Mouse (Mus musculus): ENCODE measurements around the gene Clock. TPM values are rescaled to one million over a fixed set of nuclear protein-coding genes. Genes with fewer than 3 reads are reported as not detected.

Clock gene
- polyA plus RNA-seq, 1 experiment from 2014 or later = 19.4 TPM

- no peaks in the 10 kb centered on the region for H3K4me1 ChIP-seq (replicated peaks; ENCODE audit: control insufficient read depth, insufficient read depth, low read length)
- no peak overlapping the region for H3K9ac ChIP-seq (ENCODE audit: low read length)
- no peak overlapping the region for H3K4me3 ChIP-seq (ENCODE audit: low read depth, low read length)
- ATAC-seq (replicated peaks; ENCODE audit: low FRiP score, low TSS enrichment, low read depth) = no peak
- H3K27ac ChIP-seq (ENCODE audit: low read depth) = no peak overlapping the region
- peaks cover 26% of the 10 kb centered on the region for H3K36me3 ChIP-seq (ENCODE audit: control insufficient read depth, insufficient read depth, low read length)
- WGBS = 90% methylated on average over 3 of the region's 3 CpGs
- H3K4me2 ChIP-seq (ENCODE audit: low read length) = no peak overlapping the region
- H3K27me3 ChIP-seq (replicated peaks; ENCODE audit: control insufficient read depth, insufficient read depth, low read length) = no peaks in the 10 kb centered on the region
- no peaks in the 10 kb centered on the region for H3K9me3 ChIP-seq (ENCODE audit: control insufficient read depth, low read length)
- no peak for DNase-seq (ENCODE audit: low spot score)
These were observed 59.2 kb downstream of the Clock start for GRCm38 (mm10) chr5:76245419-76245818.

- Histone ChIP-seq H3K27ac (ENCODE audit: low read depth) (no peak overlapping the region), H3K9ac (ENCODE audit: low read length) (no peak overlapping the region), H3K9me3 (ENCODE audit: control insufficient read depth, low read length) (no peaks in the 10 kb centered on the region), H3K27me3 (replicated peaks; ENCODE audit: control insufficient read depth, insufficient read depth, low read length) (no peaks in the 10 kb centered on the region), H3K4me2 (ENCODE audit: low read length) (no peak overlapping the region), H3K36me3 (ENCODE audit: control insufficient read depth, insufficient read depth, low read length) (peaks cover 36% of the 10 kb centered on the region), H3K4me1 (replicated peaks; ENCODE audit: control insufficient read depth, insufficient read depth, low read length) (no peaks in the 10 kb centered on the region), H3K4me3 (ENCODE audit: low read depth, low read length) (no peak overlapping the region)
- DNase-seq (ENCODE audit: low spot score) = no peak
- 94% methylated on average over 10 of the region's 10 CpGs for WGBS
- ATAC-seq (replicated peaks; ENCODE audit: low FRiP score, low TSS enrichment, low read depth) = no peak
These were observed 60.2 kb downstream of the Clock start for GRCm38 (mm10) chr5:76244430-76244829.

DNA sequence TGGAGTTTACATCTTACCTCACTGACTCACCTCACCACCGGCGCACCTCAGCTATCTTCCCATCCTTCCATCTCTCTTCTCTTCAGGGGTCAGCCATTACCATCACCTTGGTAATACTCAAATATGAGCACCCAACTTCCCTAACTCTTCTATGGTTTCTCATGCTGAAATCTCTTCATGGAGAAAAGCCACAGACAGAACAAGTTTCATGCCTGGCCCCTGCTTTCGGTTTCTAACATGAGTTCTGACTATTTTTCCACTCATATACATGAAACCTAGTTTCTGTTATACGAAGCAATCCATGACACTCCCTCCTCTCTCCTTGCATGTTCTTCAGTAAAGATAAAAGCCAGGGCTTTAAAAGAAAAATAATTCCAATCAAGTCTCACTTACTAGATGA is 60.7 kb downstream of the Clock start:
- Histone ChIP-seq H3K4me2 (ENCODE audit: low read length) (no peak overlapping the region), H3K4me1 (replicated peaks; ENCODE audit: control insufficient read depth, insufficient read depth, low read length) (no peaks in the 10 kb centered on the region), H3K9ac (ENCODE audit: low read length) (no peak overlapping the region), H3K36me3 (ENCODE audit: control insufficient read depth, insufficient read depth, low read length) (peaks cover 41% of the 10 kb centered on the region), H3K27me3 (replicated peaks; ENCODE audit: control insufficient read depth, insufficient read depth, low read length) (no peaks in the 10 kb centered on the region), H3K9me3 (ENCODE audit: control insufficient read depth, low read length) (no peaks in the 10 kb centered on the region), H3K27ac (ENCODE audit: low read depth) (no peak overlapping the region), H3K4me3 (ENCODE audit: low read depth, low read length) (no peak overlapping the region)
- no peak for ATAC-seq (replicated peaks; ENCODE audit: low FRiP score, low TSS enrichment, low read depth)
- no peak for DNase-seq (ENCODE audit: low spot score)
- 95% methylated on average over 4 of the region's 4 CpGs for WGBS

DNA sequence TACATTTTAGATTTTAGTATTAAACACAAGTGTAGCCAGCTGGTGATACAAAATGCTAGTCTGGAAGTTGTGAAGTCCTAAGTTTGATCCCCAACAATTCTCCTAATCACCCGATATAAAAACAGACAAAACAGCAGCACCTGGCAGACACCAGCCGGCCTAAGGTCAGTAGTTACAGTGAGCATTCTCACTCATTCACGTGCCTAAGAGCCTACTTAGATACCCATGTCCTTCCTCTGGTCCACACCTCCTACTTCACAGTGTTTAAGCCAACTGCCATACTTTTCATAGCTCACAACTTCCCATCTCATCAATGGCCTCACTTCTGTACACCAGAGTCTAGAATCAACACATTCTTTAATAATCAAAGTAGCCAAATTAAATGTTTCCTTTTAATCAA is 61.3 kb downstream of the Clock start:
- Histone ChIP-seq H3K36me3 (ENCODE audit: control insufficient read depth, insufficient read depth, low read length) (peaks cover 43% of the 10 kb centered on the region), H3K4me3 (ENCODE audit: low read depth, low read length) (no peak overlapping the region), H3K9me3 (ENCODE audit: control insufficient read depth, low read length) (no peaks in the 10 kb centered on the region), H3K4me2 (ENCODE audit: low read length) (no peak overlapping the region), H3K4me1 (replicated peaks; ENCODE audit: control insufficient read depth, insufficient read depth, low read length) (no peaks in the 10 kb centered on the region), H3K9ac (ENCODE audit: low read length) (no peak overlapping the region), H3K27ac (ENCODE audit: low read depth) (no peak overlapping the region), H3K27me3 (replicated peaks; ENCODE audit: control insufficient read depth, insufficient read depth, low read length) (no peaks in the 10 kb centered on the region)
- ATAC-seq (replicated peaks; ENCODE audit: low FRiP score, low TSS enrichment, low read depth) (no peak), DNase-seq (ENCODE audit: low spot score) (no peak)
- WGBS = 84% methylated on average over 3 of the region's 3 CpGs

GRCm38 (mm10) chr5:76231171-76231855 is 73.3 kb downstream of the Clock start:
- Histone ChIP-seq H3K4me3 (ENCODE audit: low read depth, low read length) (no peak overlapping the region), H3K9ac (ENCODE audit: low read length) (no peak overlapping the region), H3K9me3 (ENCODE audit: control insufficient read depth, low read length) (no peaks in the 10 kb centered on the region), H3K4me2 (ENCODE audit: low read length) (no peak overlapping the region), H3K27me3 (replicated peaks; ENCODE audit: control insufficient read depth, insufficient read depth, low read length) (no peaks in the 10 kb centered on the region), H3K4me1 (replicated peaks; ENCODE audit: control insufficient read depth, insufficient read depth, low read length) (no peaks in the 10 kb centered on the region), H3K27ac (ENCODE audit: low read depth) (no peak overlapping the region), H3K36me3 (ENCODE audit: control insufficient read depth, insufficient read depth, low read length) (peaks cover 73% of the 10 kb centered on the region)
- ATAC-seq (replicated peaks; ENCODE audit: low FRiP score, low TSS enrichment, low read depth) = no peak
- 93% methylated on average over 13 of the region's 13 CpGs for WGBS
- no peak for DNase-seq (ENCODE audit: low spot score)

- Histone ChIP-seq H3K4me2 (ENCODE audit: low read length) (no peak overlapping the region), H3K27me3 (replicated peaks; ENCODE audit: control insufficient read depth, insufficient read depth, low read length) (no peaks in the 10 kb centered on the region), H3K36me3 (ENCODE audit: control insufficient read depth, insufficient read depth, low read length) (peaks cover 37% of the 10 kb centered on the region), H3K27ac (ENCODE audit: low read depth) (no peak overlapping the region), H3K9me3 (ENCODE audit: control insufficient read depth, low read length) (no peaks in the 10 kb centered on the region), H3K4me1 (replicated peaks; ENCODE audit: control insufficient read depth, insufficient read depth, low read length) (no peaks in the 10 kb centered on the region), H3K9ac (ENCODE audit: low read length) (no peak overlapping the region), H3K4me3 (ENCODE audit: low read depth, low read length) (no peak overlapping the region)
- ATAC-seq (replicated peaks; ENCODE audit: low FRiP score, low TSS enrichment, low read depth) = no peak
- 80% methylated on average over 6 of the region's 6 CpGs for WGBS
- no peak for DNase-seq (ENCODE audit: low spot score)
These were observed 87.9 kb downstream of the Clock start for GRCm38 (mm10) chr5:76216691-76217090.

- DNase-seq (ENCODE audit: low spot score) = no peak
- H3K4me3 ChIP-seq (ENCODE audit: low read depth, low read length) = no peak overlapping the region
- no peak overlapping the region for H3K4me2 ChIP-seq (ENCODE audit: low read length)
- no peak for ATAC-seq (replicated peaks; ENCODE audit: low FRiP score, low TSS enrichment, low read depth)
- H3K9ac ChIP-seq (ENCODE audit: low read length) = no peak overlapping the region
- 89% methylated on average over 5 of the region's 5 CpGs for WGBS
- no peaks in the 10 kb centered on the region for H3K27me3 ChIP-seq (replicated peaks; ENCODE audit: control insufficient read depth, insufficient read depth, low read length)
- peaks cover 94% of the 10 kb centered on the region for H3K36me3 ChIP-seq (ENCODE audit: control insufficient read depth, insufficient read depth, low read length)
- H3K9me3 ChIP-seq (ENCODE audit: control insufficient read depth, low read length) = no peaks in the 10 kb centered on the region
- H3K27ac ChIP-seq (ENCODE audit: low read depth) = no peak overlapping the region
- H3K4me1 ChIP-seq (replicated peaks; ENCODE audit: control insufficient read depth, insufficient read depth, low read length) = no peaks in the 10 kb centered on the region
These were observed 96.5 kb downstream of the Clock start for GRCm38 (mm10) chr5:76208066-76208465.

- 87% methylated on average over 2 of the region's 2 CpGs for WGBS
- H3K9ac ChIP-seq (ENCODE audit: low read length) = no peak overlapping the region
These were observed 98.7 kb downstream of the Clock start for GRCm38 (mm10) chr5:76205886-76206285.

GRCm38 (mm10) chr5:76203171-76203570 is 101.4 kb downstream of the Clock start:
- 79% methylated on average over 3 of the region's 3 CpGs for WGBS
- H3K4me2 ChIP-seq (ENCODE audit: low read length) = no peak overlapping the region
- no peak overlapping the region for H3K4me3 ChIP-seq (ENCODE audit: low read depth, low read length)
- no peaks in the 10 kb centered on the region for H3K4me1 ChIP-seq (replicated peaks; ENCODE audit: control insufficient read depth, insufficient read depth, low read length)
- H3K27ac ChIP-seq (ENCODE audit: low read depth) = no peak overlapping the region
- H3K9me3 ChIP-seq (ENCODE audit: control insufficient read depth, low read length) = no peaks in the 10 kb centered on the region
- H3K36me3 ChIP-seq (ENCODE audit: control insufficient read depth, insufficient read depth, low read length) = peaks cover 84% of the 10 kb centered on the region
- no peak for ATAC-seq (replicated peaks; ENCODE audit: low FRiP score, low TSS enrichment, low read depth)
- no peaks in the 10 kb centered on the region for H3K27me3 ChIP-seq (replicated peaks; ENCODE audit: control insufficient read depth, insufficient read depth, low read length)
- DNase-seq (ENCODE audit: low spot score) = no peak
- H3K9ac ChIP-seq (ENCODE audit: low read length) = no peak overlapping the region

More at GRCm38 (mm10) chr5:76205886-76206285, 98.7 kb downstream of the Clock start:
- H3K4me2 ChIP-seq (ENCODE audit: low read length) = no peak overlapping the region
- ATAC-seq (replicated peaks; ENCODE audit: low FRiP score, low TSS enrichment, low read depth) (no peak), DNase-seq (ENCODE audit: low spot score) (no peak)
- no peaks in the 10 kb centered on the region for H3K4me1 ChIP-seq (replicated peaks; ENCODE audit: control insufficient read depth, insufficient read depth, low read length)
- no peaks in the 10 kb centered on the region for H3K27me3 ChIP-seq (replicated peaks; ENCODE audit: control insufficient read depth, insufficient read depth, low read length)
- H3K9me3 ChIP-seq (ENCODE audit: control insufficient read depth, low read length) = no peaks in the 10 kb centered on the region
- H3K27ac ChIP-seq (ENCODE audit: low read depth) = no peak overlapping the region
- H3K4me3 ChIP-seq (ENCODE audit: low read depth, low read length) = no peak overlapping the region
- H3K36me3 ChIP-seq (ENCODE audit: control insufficient read depth, insufficient read depth, low read length) = peaks cover 92% of the 10 kb centered on the region
